Mouse (Mus musculus) thymus, postnatal 4 days (tissue): Measurements from ENCODE around the gene Slmap.
"Not testable (repeated sequence)": the region's sequence is repeated elsewhere in the genome, so short reads cannot be mapped to it uniquely, and the experiment has no call there.

Source experiments
- DNase-seq: peaks from one replicate; pipeline ENCODE4 v3.0.0; 2021

Slmap gene

GRCm38 (mm10) chr14:26465898-26466297 lies 68.8 kb downstream of the Slmap start:
- DNase-seq, result no peak

- DNase-seq, result peak; percentile 58
These were observed 75.2 kb downstream of the Slmap start for GRCm38 (mm10) chr14:26459516-26459915.

GRCm38 (mm10) chr14:26454851-26455250 lies 79.9 kb downstream of the Slmap start:
- DNase-seq, result no peak

- DNase-seq, result no peak
These were observed 84.5 kb downstream of the Slmap start for GRCm38 (mm10) chr14:26450036-26450800.

- no peak for DNase-seq
These were observed 86.2 kb downstream of the Slmap start for GRCm38 (mm10) chr14:26448581-26448980.

GRCm38 (mm10) chr14:26447223-26447622 lies 87.5 kb downstream of the Slmap start:
- no peak for DNase-seq

- DNase-seq, result no peak
These were observed 88.2 kb downstream of the Slmap start for GRCm38 (mm10) chr14:26446538-26446937.

- no peak for DNase-seq
These were observed 92.2 kb downstream of the Slmap start for GRCm38 (mm10) chr14:26442534-26442933.

- DNase-seq, result no peak
These were observed 93.5 kb downstream of the Slmap start for GRCm38 (mm10) chr14:26441041-26441812.

- no peak for DNase-seq
These were observed 94.7 kb downstream of the Slmap start for GRCm38 (mm10) chr14:26439996-26440395.

GRCm38 (mm10) chr14:26437771-26438170 lies 97.0 kb downstream of the Slmap start:
- no peak for DNase-seq

- peak; percentile 10 for DNase-seq
These were observed 98.4 kb downstream of the Slmap start for GRCm38 (mm10) chr14:26436304-26436703.

- no peak for DNase-seq
These were observed 102.4 kb downstream of the Slmap start for GRCm38 (mm10) chr14:26432320-26432719.

- no peak for DNase-seq
These were observed 102.8 kb downstream of the Slmap start for GRCm38 (mm10) chr14:26431919-26432318.

- DNase-seq, result no peak
These were observed 114.5 kb downstream of the Slmap start for GRCm38 (mm10) chr14:26420231-26420630.

GRCm38 (mm10) chr14:26417956-26418355 lies 116.8 kb downstream of the Slmap start:
- DNase-seq, result no peak

- no peak for DNase-seq
These were observed 117.6 kb downstream of the Slmap start for GRCm38 (mm10) chr14:26417088-26417487.

- no peak for DNase-seq
These were observed 121.2 kb downstream of the Slmap start for GRCm38 (mm10) chr14:26413581-26413980.

GRCm38 (mm10) chr14:26406746-26407145 lies 128.0 kb downstream of the Slmap start:
- DNase-seq, result no peak

- peak; percentile 28 for DNase-seq
These were observed 136.1 kb downstream of the Slmap start for GRCm38 (mm10) chr14:26398508-26399160.

- DNase-seq, result no peak
These were observed 142.9 kb downstream of the Slmap start for GRCm38 (mm10) chr14:26391866-26392265.

GRCm38 (mm10) chr14:26388961-26389360 lies 145.8 kb downstream of the Slmap start:
- not testable (repeated sequence) for DNase-seq

GRCm38 (mm10) chr14:26386999-26387398 lies 147.7 kb downstream of the Slmap start:
- DNase-seq, result not testable (repeated sequence)

- DNase-seq, result not testable (repeated sequence)
These were observed 149.1 kb downstream of the Slmap start for GRCm38 (mm10) chr14:26385659-26386058.
